Mouse (Mus musculus) B cell, adult (primary cell): Measurements from ENCODE around the gene Sp2. TPM values are rescaled to one million over a fixed set of nuclear protein-coding genes. Genes with fewer than 3 reads are reported as not detected.

Experiments
- total RNA-seq: library from RNA; stranded (reverse); gene quantifications from 4 replicates; pipeline ENCODE4 v1.2.4, GENCODE M21; 2023; ENCODE audit not compliant: inconsistent age

The Sp2 gene
- 43.7 to 53.4 TPM (median 53.2 TPM) in 4 replicates for total RNA-seq

GRCm38 (mm10) chr11:96982859-96983258 is at the start of gene Sp2:
Gene Sp2 (minus strand): TSS chr11:96982959.

GRCm38 (mm10) chr11:97029686-97030417 is 47.1 kb upstream of the Sp2 start, which contains the start of gene Scrn2:
Gene Scrn2 (plus strand): TSS chr11:97029938.

GRCm38 (mm10) chr11:97013121-97013670 is 30.4 kb upstream of the Sp2 start, which contains the start of gene Sp6:
Gene Sp6 (plus strand): TSS chr11:97013394.

GRCm38 (mm10) chr11:96943746-96944304 is 38.9 kb downstream of the Sp2 start, which contains the start of gene Pnpo:
Gene Pnpo (minus strand): TSS chr11:96943986.

GRCm38 (mm10) chr11:96928088-96928487 is 54.7 kb downstream of the Sp2 start, which contains the start of gene Prr15l:
Gene Prr15l (plus strand): TSS chr11:96928104.

GRCm38 (mm10) chr11:96916044-96916884 is 66.5 kb downstream of the Sp2 start, which contains the start of gene Cdk5rap3:
Gene Cdk5rap3 (minus strand): TSS chr11:96916496.

Other genes starting within 250 kb of the Sp2 start
- 57.8 to 72.3 TPM (median 62.4 TPM) in 4 replicates for gene Snx11, start 205.4 kb downstream of the Sp2 start, total RNA-seq
- 58.9 to 72.0 TPM (median 64.1 TPM) in 4 replicates for gene Cbx1, start 193.8 kb downstream of the Sp2 start, total RNA-seq
- 66.0 to 80.5 TPM (median 77.5 TPM) in 4 replicates for gene Nfe2l1, start 153.0 kb downstream of the Sp2 start, total RNA-seq
- 1.5 TPM in 1 of 4 replicates, not detected in the others for gene Copz2, start 133.1 kb downstream of the Sp2 start, total RNA-seq
- gene Cdk5rap3, start 66.5 kb downstream of the Sp2 start, total RNA-seq, result 48.1 to 63.0 TPM (median 53.9 TPM) in 4 replicates
- gene Prr15l, start 54.9 kb downstream of the Sp2 start, total RNA-seq, result not detected in 4 replicates
- gene Pnpo, start 39.0 kb downstream of the Sp2 start, total RNA-seq, result 21.5 to 29.9 TPM (median 23.7 TPM) in 4 replicates
- 0.24 TPM in 1 of 4 replicates, not detected in the others for gene Sp6, start 30.4 kb upstream of the Sp2 start, total RNA-seq
- gene Scrn2, start 47.0 kb upstream of the Sp2 start, total RNA-seq, result 5.8 to 7.2 TPM (median 6.7 TPM) in 4 replicates
- gene Lrrc46, start 58.4 kb upstream of the Sp2 start, total RNA-seq, result not detected in 4 replicates
- 43.6 to 48.2 TPM (median 47.6 TPM) in 4 replicates for gene Mrpl10, start 58.6 kb upstream of the Sp2 start, total RNA-seq
- gene Osbpl7, start 67.7 kb upstream of the Sp2 start, total RNA-seq, result 34.6 to 39.9 TPM (median 36.1 TPM) in 4 replicates
- 1.3 to 2.6 TPM (median 2.4 TPM) in 4 replicates for gene Tbx21, start 132.4 kb upstream of the Sp2 start, total RNA-seq
- gene Tbkbp1, start 168.5 kb upstream of the Sp2 start, total RNA-seq, result 0.21 to 0.80 TPM (median 0.46 TPM) in 4 replicates
- 136 to 148 TPM (median 143 TPM) in 4 replicates for gene Kpnb1, start 204.9 kb upstream of the Sp2 start, total RNA-seq